Mouse (Mus musculus): ENCODE measurements around the gene Osgin1. TPM values are rescaled to one million over a fixed set of nuclear protein-coding genes. Genes with fewer than 3 reads are reported as not detected.

The Osgin1 gene
- polyA plus RNA-seq (2012; rRNA removed): 18.8 and 23.0 TPM in 2 replicates
- polyA plus RNA-seq (2014; fragmentation: Nextera tagmentation; extraction: Ambion mirVana): 16.0 and 17.0 TPM in 2 replicates

GRCm38 (mm10) chr8:119433582-119434174 lies at the start of gene Osgin1:
Osgin1 (plus strand) TSS chr8:119434124.
- no peak within 1 kb of the TSS for H3K4me2 ChIP-seq (ENCODE audit: low read depth)
- H3K9ac ChIP-seq (replicated peaks): no peak within 1 kb of the TSS

DNA sequence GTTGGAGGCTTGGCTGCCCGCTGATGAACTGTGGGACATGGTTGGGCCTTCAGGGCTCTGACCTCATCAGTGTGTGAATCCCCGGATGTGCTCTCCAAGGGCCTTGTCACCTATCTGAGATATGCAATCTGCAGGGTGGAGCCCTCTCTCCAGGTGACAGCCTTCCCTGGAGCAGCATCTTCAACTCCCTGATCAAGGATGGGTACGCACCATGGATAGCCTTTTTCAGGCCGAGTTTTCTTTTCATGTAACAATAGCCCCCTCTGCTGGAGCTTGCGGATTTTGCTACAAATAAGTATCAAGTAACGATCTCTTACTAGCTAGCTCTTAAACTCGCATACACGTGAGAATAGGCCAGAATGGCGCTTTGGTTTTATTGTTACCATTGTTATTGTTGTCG lies 49.4 kb upstream of the Osgin1 start:
- WGBS (ENCODE audit: insufficient replicate concordance): 21% methylated on average over 10 of the region's 10 CpGs
- ATAC-seq (ENCODE audit: insufficient read depth): no peak
- no peaks in the 10 kb centered on the region for H3K36me3 ChIP-seq (replicated peaks; ENCODE audit: control insufficient read depth, insufficient read depth, low read depth)
- H3K4me1 ChIP-seq (replicated peaks; ENCODE audit: control insufficient read depth in 2 of 2, insufficient read depth in 2 of 2, low read length in 1 of 2): no peaks in the 10 kb centered on the region
- no peak overlapping the region for H3K4me3 ChIP-seq (ENCODE audit: insufficient read depth in 1 of 2, low read depth in 2 of 2, low read length in 2 of 2)
- no peak overlapping the region for H3K27ac ChIP-seq
- no peak overlapping the region for H3K4me2 ChIP-seq (ENCODE audit: low read depth)
- DNase-seq (ENCODE audit: low read depth in 3 of 3, low spot score in 3 of 3): peak in 2 of 3 experiments; percentile 34 to 36
- no peaks in the 10 kb centered on the region for H3K27me3 ChIP-seq (ENCODE audit: control insufficient read depth, insufficient read depth, low read length)
- TF ChIP-seq EP300 (IDR thresholded peaks at IDR 0.05; ENCODE audit: low read depth): no peak
- peak; percentile 53 for TF ChIP-seq CTCF (IDR thresholded peaks at IDR 0.05; ENCODE audit: low read depth)
- H3K9ac ChIP-seq (replicated peaks): no peak overlapping the region
- no peaks in the 10 kb centered on the region for H3K9me3 ChIP-seq (ENCODE audit: control insufficient read depth, low read length)

More at GRCm38 (mm10) chr8:119433582-119434174, at the start of gene Osgin1:
- peaks cover 0 to 16% of the 10 kb centered on the region in 2 experiments; a peak in 2 of 4 replicates for H3K4me1 ChIP-seq (replicated peaks; ENCODE audit: control insufficient read depth in 2 of 2, insufficient read depth in 2 of 2, low read length in 1 of 2)
- H3K9me3 ChIP-seq (ENCODE audit: control insufficient read depth, low read length): no peaks in the 10 kb centered on the region
- no peaks in the 10 kb centered on the region for H3K36me3 ChIP-seq (replicated peaks; ENCODE audit: control insufficient read depth, insufficient read depth, low read depth)
- 73% methylated on average over 13 of the region's 13 CpGs for WGBS (ENCODE audit: insufficient replicate concordance)
- H3K4me3 ChIP-seq (ENCODE audit: insufficient read depth in 1 of 2, low read depth in 2 of 2, low read length in 2 of 2): no peak within 1 kb of the TSS
- DNase-seq (ENCODE audit: low read depth in 3 of 3, low spot score in 3 of 3) (no peak), ATAC-seq (ENCODE audit: insufficient read depth) (no peak)
- no peak for TF ChIP-seq CTCF (IDR thresholded peaks at IDR 0.05; ENCODE audit: low read depth)
- TF ChIP-seq EP300 (IDR thresholded peaks at IDR 0.05; ENCODE audit: low read depth): no peak
- H3K27me3 ChIP-seq (ENCODE audit: control insufficient read depth, insufficient read depth, low read length): no peaks in the 10 kb centered on the region
- H3K27ac ChIP-seq: no peak within 1 kb of the TSS

- Histone ChIP-seq H3K9me3 (ENCODE audit: control insufficient read depth, low read length) (no peaks in the 10 kb centered on the region), H3K36me3 (replicated peaks; ENCODE audit: control insufficient read depth, insufficient read depth, low read depth) (no peaks in the 10 kb centered on the region), H3K9ac (replicated peaks) (no peak overlapping the region), H3K4me3 (ENCODE audit: insufficient read depth in 1 of 2, low read depth in 2 of 2, low read length in 2 of 2) (no peak overlapping the region), H3K4me1 (replicated peaks; ENCODE audit: control insufficient read depth in 2 of 2, insufficient read depth in 2 of 2, low read length in 1 of 2) (no peaks in the 10 kb centered on the region), H3K4me2 (ENCODE audit: low read depth) (no peak overlapping the region), H3K27ac (no peak overlapping the region), H3K27me3 (ENCODE audit: control insufficient read depth, insufficient read depth, low read length) (no peaks in the 10 kb centered on the region)
- WGBS (ENCODE audit: insufficient replicate concordance): 45% methylated on average over 6 of the region's 6 CpGs
- DNase-seq (ENCODE audit: low read depth in 3 of 3, low spot score in 3 of 3) (no peak), ATAC-seq (ENCODE audit: insufficient read depth) (no peak)
- TF ChIP-seq CTCF (IDR thresholded peaks at IDR 0.05; ENCODE audit: low read depth) (no peak), EP300 (IDR thresholded peaks at IDR 0.05; ENCODE audit: low read depth) (no peak)
These were observed 48.1 kb upstream of the Osgin1 start for GRCm38 (mm10) chr8:119385854-119386253.

- H3K36me3 ChIP-seq (replicated peaks; ENCODE audit: control insufficient read depth, insufficient read depth, low read depth): no peaks in the 10 kb centered on the region
- no peak overlapping the region for H3K9ac ChIP-seq (replicated peaks)
- H3K27ac ChIP-seq: no peak overlapping the region
- no peaks in the 10 kb centered on the region for H3K27me3 ChIP-seq (ENCODE audit: control insufficient read depth, insufficient read depth, low read length)
- DNase-seq (ENCODE audit: low read depth in 3 of 3, low spot score in 3 of 3): no peak
- H3K9me3 ChIP-seq (ENCODE audit: control insufficient read depth, low read length): no peaks in the 10 kb centered on the region
- no peaks in the 10 kb centered on the region for H3K4me1 ChIP-seq (replicated peaks; ENCODE audit: control insufficient read depth in 2 of 2, insufficient read depth in 2 of 2, low read length in 1 of 2)
- H3K4me2 ChIP-seq (ENCODE audit: low read depth): no peak overlapping the region
- no peak overlapping the region for H3K4me3 ChIP-seq (ENCODE audit: insufficient read depth in 1 of 2, low read depth in 2 of 2, low read length in 2 of 2)
- ATAC-seq (ENCODE audit: insufficient read depth): no peak
- TF ChIP-seq CTCF (IDR thresholded peaks at IDR 0.05; ENCODE audit: low read depth) (no peak), EP300 (IDR thresholded peaks at IDR 0.05; ENCODE audit: low read depth) (no peak)
- WGBS (ENCODE audit: insufficient replicate concordance): 46% methylated on average over 6 of the region's 6 CpGs
These were observed 46.9 kb upstream of the Osgin1 start for GRCm38 (mm10) chr8:119386988-119387387.

DNA sequence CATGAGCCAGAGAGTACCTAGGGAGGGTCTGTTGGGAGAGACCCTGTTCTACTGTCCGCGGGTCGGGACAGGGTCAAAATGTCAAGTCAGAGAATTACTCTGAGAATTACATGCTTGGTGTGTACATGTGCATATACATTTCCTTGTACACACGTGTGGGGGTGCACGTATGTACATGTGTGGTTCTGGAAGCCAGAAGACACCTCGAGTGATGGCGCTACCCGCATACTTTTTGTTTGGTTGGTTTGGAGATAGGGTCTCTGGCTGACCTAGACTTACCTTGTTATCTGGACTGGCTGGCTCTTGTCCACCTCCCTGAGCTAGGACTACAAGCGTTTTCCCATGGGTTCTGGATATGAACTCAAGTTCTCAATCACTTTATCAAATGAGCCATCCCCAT lies 39.8 kb upstream of the Osgin1 start:
- no peaks in the 10 kb centered on the region for H3K36me3 ChIP-seq (replicated peaks; ENCODE audit: control insufficient read depth, insufficient read depth, low read depth)
- TF ChIP-seq CTCF (IDR thresholded peaks at IDR 0.05; ENCODE audit: low read depth): no peak
- TF ChIP-seq EP300 (IDR thresholded peaks at IDR 0.05; ENCODE audit: low read depth): no peak
- no peaks in the 10 kb centered on the region for H3K27me3 ChIP-seq (ENCODE audit: control insufficient read depth, insufficient read depth, low read length)
- no peak overlapping the region for H3K27ac ChIP-seq
- H3K4me2 ChIP-seq (ENCODE audit: low read depth): peak overlapping the region; percentile 73
- peak overlapping the region; percentile 66 for H3K9ac ChIP-seq (replicated peaks)
- peaks cover 4 to 10% of the 10 kb centered on the region in 2 experiments; a peak in 3 of 4 replicates for H3K4me1 ChIP-seq (replicated peaks; ENCODE audit: control insufficient read depth in 2 of 2, insufficient read depth in 2 of 2, low read length in 1 of 2)
- ATAC-seq (ENCODE audit: insufficient read depth): no peak
- 64% methylated on average over 9 of the region's 9 CpGs for WGBS (ENCODE audit: insufficient replicate concordance)
- peak overlapping the region; percentile 68 to 73 for H3K4me3 ChIP-seq (ENCODE audit: insufficient read depth in 1 of 2, low read depth in 2 of 2, low read length in 2 of 2)
- no peak for DNase-seq (ENCODE audit: low read depth in 3 of 3, low spot score in 3 of 3)
- no peaks in the 10 kb centered on the region for H3K9me3 ChIP-seq (ENCODE audit: control insufficient read depth, low read length)

Data from liver, embryonic 14.5 days (tissue).